Mouse (Mus musculus) liver, embryonic 14.5 days (tissue): ENCODE measurements around the gene Isy1.

ENCODE experiments used
- CTCF ChIP-seq: IDR thresholded peaks from 2 replicates; pipeline ENCODE4 v1.5.1; 2016; ENCODE audit warnings: antibody characterized with exemption, low read depth, control low read depth
- EP300 ChIP-seq: IDR thresholded peaks from 2 replicates; pipeline ENCODE4 v1.6.1; 2016; ENCODE audit warnings: antibody characterized with exemption, low read depth

GRCm38 (mm10) chr6:87810311-87810710, 28.3 kb downstream of the Isy1 start:
- TF ChIP-seq CTCF (no peak), EP300 (no peak)
